Mouse (Mus musculus): ENCODE results near the gene Tnni2. TPM values are rescaled to one million over a fixed set of nuclear protein-coding genes. Genes with fewer than 3 reads are reported as not detected.

Tnni2 gene
- polyA plus RNA-seq, 1 experiment, result 51.8 TPM

DNA sequence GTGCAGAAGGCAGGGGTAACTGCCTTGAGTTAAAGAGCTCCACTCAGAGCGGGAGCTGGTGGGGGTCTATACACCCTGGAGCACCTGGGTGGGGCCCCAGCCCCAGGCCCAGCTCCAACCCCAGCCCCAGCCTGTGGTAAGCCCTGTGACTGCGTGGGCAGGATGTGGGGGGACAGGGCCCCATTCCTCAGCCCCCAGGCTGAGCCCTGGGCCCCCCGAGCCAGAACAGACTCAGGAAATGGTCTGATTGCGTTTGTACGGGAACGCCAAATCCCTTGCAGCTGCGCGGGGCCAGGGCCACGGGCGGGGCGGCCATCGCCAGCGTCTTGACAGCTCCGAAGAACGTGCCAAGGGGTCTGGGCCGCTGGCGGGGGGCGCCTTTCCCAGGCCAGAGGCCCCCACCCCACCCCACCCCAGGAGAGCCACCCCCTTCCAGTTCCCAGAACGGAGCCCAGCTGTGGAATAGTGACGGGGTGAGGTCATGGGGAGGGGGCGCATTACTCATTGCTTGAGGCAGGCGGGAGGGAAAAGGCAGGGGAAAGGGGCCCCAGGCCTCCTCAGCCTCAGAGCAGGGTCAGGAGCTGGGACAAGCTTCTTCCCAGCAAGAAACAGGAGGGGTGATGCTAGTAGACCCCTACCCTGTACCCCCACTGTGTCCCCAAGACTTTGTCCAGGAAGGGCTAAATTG is 40.1 kb downstream of the Tnni2 start:
- H3K4me3 ChIP-seq (replicated peaks; ENCODE audit: control insufficient read depth, low read depth, low read length), result no peak overlapping the region
- 18% methylated on average over 22 of the region's 22 CpGs for WGBS
- no peaks in the 10 kb centered on the region; the same call in 1 of the 2 replicates for H3K4me1 ChIP-seq (ENCODE audit: control insufficient read depth, insufficient read depth, low read length)
- no peak for TF ChIP-seq CTCF (IDR thresholded peaks at IDR 0.05; ENCODE audit: control insufficient read depth, insufficient read depth, low read length)
- no peak for TF ChIP-seq POLR2A (IDR thresholded peaks at IDR 0.05; ENCODE audit: borderline replicate concordance, control insufficient read depth, low read depth, low read length)
- H3K27ac ChIP-seq (ENCODE audit: control insufficient read depth, insufficient read depth, low read depth, low read length, poor library complexity), result no peak overlapping the region

- H3K27ac ChIP-seq (ENCODE audit: control insufficient read depth, insufficient read depth, low read depth, low read length, poor library complexity), result no peak overlapping the region
- H3K4me1 ChIP-seq (ENCODE audit: control insufficient read depth, insufficient read depth, low read length), result no peaks in the 10 kb centered on the region
- 64% methylated on average over 6 of the region's 6 CpGs for WGBS
- TF ChIP-seq POLR2A (IDR thresholded peaks at IDR 0.05; ENCODE audit: borderline replicate concordance, control insufficient read depth, low read depth, low read length) (no peak), CTCF (IDR thresholded peaks at IDR 0.05; ENCODE audit: control insufficient read depth, insufficient read depth, low read length) (no peak)
- H3K4me3 ChIP-seq (replicated peaks; ENCODE audit: control insufficient read depth, low read depth, low read length), result no peak overlapping the region
Observed at GRCm38 (mm10) chr7:142482256-142482609, 40.6 kb downstream of the Tnni2 start.

GRCm38 (mm10) chr7:142483136-142483535 is 41.5 kb downstream of the Tnni2 start:
- no peak overlapping the region for H3K4me3 ChIP-seq (replicated peaks; ENCODE audit: control insufficient read depth, low read depth, low read length)
- no peak overlapping the region; the same call in 1 of the 2 replicates for H3K27ac ChIP-seq (ENCODE audit: control insufficient read depth, insufficient read depth, low read depth, low read length, poor library complexity)
- 83% methylated on average over 11 of the region's 11 CpGs for WGBS
- no peak for TF ChIP-seq POLR2A (IDR thresholded peaks at IDR 0.05; ENCODE audit: borderline replicate concordance, control insufficient read depth, low read depth, low read length)
- no peak for TF ChIP-seq CTCF (IDR thresholded peaks at IDR 0.05; ENCODE audit: control insufficient read depth, insufficient read depth, low read length)
- H3K4me1 ChIP-seq (ENCODE audit: control insufficient read depth, insufficient read depth, low read length), result no peaks in the 10 kb centered on the region

DNA sequence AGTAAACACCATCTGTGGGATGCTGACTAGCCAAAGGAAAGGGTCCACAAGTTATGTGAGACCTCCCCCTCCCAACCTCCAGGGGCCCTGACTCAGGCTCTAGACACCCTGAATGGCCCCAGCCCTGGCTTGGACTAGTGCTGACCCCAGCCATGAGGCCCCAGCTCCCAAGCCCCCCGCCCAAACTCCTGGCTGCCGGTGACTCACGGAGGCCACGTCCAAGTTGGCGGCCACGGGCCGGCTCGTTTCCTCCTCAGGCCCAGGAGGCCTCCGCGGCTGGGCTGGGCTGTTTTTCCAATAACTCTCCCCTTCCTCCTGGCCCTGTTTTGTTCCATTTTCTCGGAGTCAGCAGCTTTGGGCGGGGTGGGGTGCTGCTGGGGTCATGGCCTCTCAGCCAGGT is 43.2 kb downstream of the Tnni2 start:
- no peak for TF ChIP-seq POLR2A (IDR thresholded peaks at IDR 0.05; ENCODE audit: borderline replicate concordance, control insufficient read depth, low read depth, low read length)
- TF ChIP-seq CTCF (IDR thresholded peaks at IDR 0.05; ENCODE audit: control insufficient read depth, insufficient read depth, low read length), result no peak
- H3K27ac ChIP-seq (ENCODE audit: control insufficient read depth, insufficient read depth, low read depth, low read length, poor library complexity), result no peak overlapping the region
- H3K4me3 ChIP-seq (replicated peaks; ENCODE audit: control insufficient read depth, low read depth, low read length), result no peak overlapping the region
- no peaks in the 10 kb centered on the region for H3K4me1 ChIP-seq (ENCODE audit: control insufficient read depth, insufficient read depth, low read length)
- WGBS, result 84% methylated on average over 12 of the region's 12 CpGs

GRCm38 (mm10) chr7:142486751-142487162 is 45.1 kb downstream of the Tnni2 start:
- 80% methylated on average over 8 of the region's 8 CpGs for WGBS
- no peak overlapping the region for H3K27ac ChIP-seq (ENCODE audit: control insufficient read depth, insufficient read depth, low read depth, low read length, poor library complexity)
- TF ChIP-seq POLR2A (IDR thresholded peaks at IDR 0.05; ENCODE audit: borderline replicate concordance, control insufficient read depth, low read depth, low read length) (no peak), CTCF (IDR thresholded peaks at IDR 0.05; ENCODE audit: control insufficient read depth, insufficient read depth, low read length) (no peak)
- no peaks in the 10 kb centered on the region for H3K4me1 ChIP-seq (ENCODE audit: control insufficient read depth, insufficient read depth, low read length)
- H3K4me3 ChIP-seq (replicated peaks; ENCODE audit: control insufficient read depth, low read depth, low read length), result no peak overlapping the region

DNA sequence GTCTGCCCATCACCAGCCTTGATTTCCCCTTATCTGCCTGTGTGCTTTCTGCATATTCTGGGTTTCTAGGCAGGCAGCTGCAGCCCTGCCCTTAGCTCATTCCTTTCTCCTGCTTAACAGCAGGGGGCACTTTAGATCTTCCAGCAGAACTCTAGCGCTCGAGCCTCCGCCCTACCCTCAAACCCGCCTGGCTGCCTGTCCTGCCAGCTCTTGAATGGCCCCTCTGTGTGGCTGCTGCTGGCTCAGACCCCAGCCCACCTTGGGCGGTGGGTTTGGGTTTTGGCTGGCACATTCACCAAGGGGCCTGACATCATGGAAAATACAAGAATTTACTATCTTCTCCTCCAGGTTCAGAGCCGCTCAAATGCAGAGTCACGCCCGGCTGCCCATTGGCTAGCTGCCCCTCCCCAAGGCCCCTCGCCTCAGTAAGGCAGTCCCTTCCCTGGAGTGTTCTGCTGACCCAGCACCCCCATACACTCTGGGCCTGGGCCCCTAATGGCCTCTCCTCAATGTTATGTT is 45.8 kb downstream of the Tnni2 start:
- no peak for TF ChIP-seq CTCF (IDR thresholded peaks at IDR 0.05; ENCODE audit: control insufficient read depth, insufficient read depth, low read length)
- no peak for TF ChIP-seq POLR2A (IDR thresholded peaks at IDR 0.05; ENCODE audit: borderline replicate concordance, control insufficient read depth, low read depth, low read length)
- no peak overlapping the region for H3K27ac ChIP-seq (ENCODE audit: control insufficient read depth, insufficient read depth, low read depth, low read length, poor library complexity)
- 76% methylated on average over 9 of the region's 9 CpGs for WGBS
- H3K4me1 ChIP-seq (ENCODE audit: control insufficient read depth, insufficient read depth, low read length), result no peaks in the 10 kb centered on the region
- H3K4me3 ChIP-seq (replicated peaks; ENCODE audit: control insufficient read depth, low read depth, low read length), result no peak overlapping the region

DNA sequence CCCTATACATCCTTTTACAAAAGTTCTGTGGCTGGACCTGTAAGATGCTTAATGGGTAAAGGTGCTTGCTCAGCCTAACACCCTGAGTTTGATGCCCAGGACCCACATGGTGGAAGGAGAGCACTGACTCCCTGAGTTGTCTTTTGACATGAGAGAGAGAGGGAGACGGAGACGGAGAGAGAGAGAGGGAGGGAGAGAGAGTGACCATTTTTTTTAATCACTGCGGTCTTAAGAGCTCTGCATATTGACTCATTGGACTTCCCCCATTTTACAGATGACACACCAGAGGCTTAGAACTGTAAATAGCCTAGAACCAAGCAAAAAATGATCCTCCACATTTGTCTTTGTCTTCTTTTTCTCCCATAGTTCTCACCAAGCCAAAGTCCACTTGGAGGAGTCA is 46.4 kb downstream of the Tnni2 start:
- Histone ChIP-seq H3K4me1 (ENCODE audit: control insufficient read depth, insufficient read depth, low read length) (no peaks in the 10 kb centered on the region), H3K4me3 (replicated peaks; ENCODE audit: control insufficient read depth, low read depth, low read length) (no peak overlapping the region), H3K27ac (ENCODE audit: control insufficient read depth, insufficient read depth, low read depth, low read length, poor library complexity) (no peak overlapping the region)
- 69% methylated on average over 3 of the region's 3 CpGs for WGBS
- TF ChIP-seq POLR2A (IDR thresholded peaks at IDR 0.05; ENCODE audit: borderline replicate concordance, control insufficient read depth, low read depth, low read length), result no peak

DNA sequence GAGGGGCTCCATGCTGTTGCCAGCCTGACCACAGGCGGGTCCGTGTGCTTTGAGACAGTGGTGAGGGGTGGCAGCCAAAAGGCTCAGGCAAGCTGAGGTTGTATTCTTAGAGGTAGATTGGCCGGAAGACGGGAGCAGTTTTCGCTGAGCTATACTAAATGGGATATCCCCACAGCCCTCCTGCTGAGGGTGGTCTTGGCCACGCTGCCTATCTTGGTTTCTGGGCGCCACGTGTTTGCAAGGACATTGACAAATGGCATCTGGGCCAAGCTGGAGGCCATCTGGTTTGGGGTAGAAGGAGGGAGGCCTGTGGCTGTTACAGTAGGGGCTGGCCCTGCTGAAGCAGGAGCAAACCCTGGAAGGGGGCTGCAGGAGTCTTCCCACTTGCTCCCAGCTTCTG is 51.9 kb downstream of the Tnni2 start:
- no peak overlapping the region for H3K27ac ChIP-seq (ENCODE audit: control insufficient read depth, insufficient read depth, low read depth, low read length, poor library complexity)
- 89% methylated on average over 8 of the region's 8 CpGs for WGBS
- no peak for TF ChIP-seq POLR2A (IDR thresholded peaks at IDR 0.05; ENCODE audit: borderline replicate concordance, control insufficient read depth, low read depth, low read length)
- no peak for TF ChIP-seq CTCF (IDR thresholded peaks at IDR 0.05; ENCODE audit: control insufficient read depth, insufficient read depth, low read length)

More for the DNA sequence above, 51.9 kb downstream of the Tnni2 start:
- Histone ChIP-seq H3K4me1 (ENCODE audit: control insufficient read depth, insufficient read depth, low read length) (no peaks in the 10 kb centered on the region), H3K4me3 (replicated peaks; ENCODE audit: control insufficient read depth, low read depth, low read length) (no peak overlapping the region)

Other genes with a start within 250 kb of the Tnni2 start
- not detected in 2 replicates for gene Krtap5-3, start 240.4 kb upstream of the Tnni2 start, polyA plus RNA-seq (2011; ENCODE audit: insufficient read depth, insufficient read length, low replicate concordance, missing spikeins)
- gene Gm7579, start 229.9 kb upstream of the Tnni2 start, polyA plus RNA-seq (2011; ENCODE audit: insufficient read depth, insufficient read length, low replicate concordance, missing spikeins), result not detected in 2 replicates
- gene Krtap5-5, start 211.8 kb upstream of the Tnni2 start, polyA plus RNA-seq (2011; ENCODE audit: insufficient read depth, insufficient read length, low replicate concordance, missing spikeins), result not detected in 2 replicates
- gene Gm40460, start 200.7 kb upstream of the Tnni2 start, polyA plus RNA-seq (2011; ENCODE audit: insufficient read depth, insufficient read length, low replicate concordance, missing spikeins), result not detected in 2 replicates
- gene Gm2431, start 183.5 kb upstream of the Tnni2 start, polyA plus RNA-seq (2011; ENCODE audit: insufficient read depth, insufficient read length, low replicate concordance, missing spikeins), result not detected in 2 replicates
- not detected in 2 replicates for gene Gm4559, start 167.4 kb upstream of the Tnni2 start, polyA plus RNA-seq (2011; ENCODE audit: insufficient read depth, insufficient read length, low replicate concordance, missing spikeins)
- not detected in 2 replicates for gene Krtap5-1, start 144.7 kb upstream of the Tnni2 start, polyA plus RNA-seq (2011; ENCODE audit: insufficient read depth, insufficient read length, low replicate concordance, missing spikeins)
- not detected in 2 replicates for gene Krtap5-4, start 138.3 kb upstream of the Tnni2 start, polyA plus RNA-seq (2011; ENCODE audit: insufficient read depth, insufficient read length, low replicate concordance, missing spikeins)
- gene Ifitm10, start 68.1 kb upstream of the Tnni2 start, polyA plus RNA-seq (2011; ENCODE audit: insufficient read depth, insufficient read length, low replicate concordance, missing spikeins), result 1.6 and 6.2 TPM in 2 replicates
- gene Gm49369, start 59.1 kb upstream of the Tnni2 start, polyA plus RNA-seq (2011; ENCODE audit: insufficient read depth, insufficient read length, low replicate concordance, missing spikeins), result not detected in 2 replicates
- gene Ctsd, start 53.8 kb upstream of the Tnni2 start, polyA plus RNA-seq (2011; ENCODE audit: insufficient read depth, insufficient read length, low replicate concordance, missing spikeins), result 137 and 308 TPM in 2 replicates
- gene Syt8, start 7.0 kb upstream of the Tnni2 start, polyA plus RNA-seq (2011; ENCODE audit: insufficient read depth, insufficient read length, low replicate concordance, missing spikeins), result 2.5 TPM in 1 of 2 replicates, not detected in the other
- 135 and 280 TPM in 2 replicates for gene Lsp1, start 19.0 kb downstream of the Tnni2 start, polyA plus RNA-seq (2011; ENCODE audit: insufficient read depth, insufficient read length, low replicate concordance, missing spikeins)
- gene Tnnt3, start 57.0 kb downstream of the Tnni2 start, polyA plus RNA-seq (2011; ENCODE audit: insufficient read depth, insufficient read length, low replicate concordance, missing spikeins), result 42.0 and 73.4 TPM in 2 replicates
- gene Mrpl23, start 90.9 kb downstream of the Tnni2 start, polyA plus RNA-seq (2011; ENCODE audit: insufficient read depth, insufficient read length, low replicate concordance, missing spikeins), result 0.40 and 0.86 TPM in 2 replicates
- gene Igf2, start 225.0 kb downstream of the Tnni2 start, polyA plus RNA-seq (2011; ENCODE audit: insufficient read depth, insufficient read length, low replicate concordance, missing spikeins), result 1.8 and 43.1 TPM in 2 replicates
- gene Gm49394, start 228.1 kb downstream of the Tnni2 start, polyA plus RNA-seq (2011; ENCODE audit: insufficient read depth, insufficient read length, low replicate concordance, missing spikeins), result not detected in 2 replicates